Mouse (Mus musculus) left cerebral cortex, adult 9 months (tissue): ENCODE measurements around the gene Unc119.

Source experiments
- DNase-seq, 2 experiments: peaks; one replicate each; pipeline ENCODE4 v3.0.0; 2022; ENCODE audit warnings: low spot score in 2 of 2

Gene Unc119

GRCm38 (mm10) chr11:78344328-78344889 is 1.1 kb downstream of the Unc119 start:
- no peak for DNase-seq

GRCm38 (mm10) chr11:78344890-78345715 is 1.8 kb downstream of the Unc119 start:
- DNase-seq, result no peak

GRCm38 (mm10) chr11:78345801-78346200 is 2.5 kb downstream of the Unc119 start:
- no peak for DNase-seq

- DNase-seq, result no peak
These were observed 3.2 kb downstream of the Unc119 start for GRCm38 (mm10) chr11:78346326-78347069.

GRCm38 (mm10) chr11:78347070-78347754 is 3.9 kb downstream of the Unc119 start:
- DNase-seq, result peak in 1 of 2 experiments; percentile 79

GRCm38 (mm10) chr11:78347908-78348307 is 4.6 kb downstream of the Unc119 start:
- DNase-seq, result no peak

- no peak for DNase-seq
These were observed 5.2 kb downstream of the Unc119 start for GRCm38 (mm10) chr11:78348474-78348873.

- no peak for DNase-seq
These were observed 6.4 kb downstream of the Unc119 start for GRCm38 (mm10) chr11:78349441-78350358.

GRCm38 (mm10) chr11:78353081-78353480 is 9.8 kb downstream of the Unc119 start:
- DNase-seq, result no peak

GRCm38 (mm10) chr11:78354905-78355304 is 11.6 kb downstream of the Unc119 start:
- no peak for DNase-seq

GRCm38 (mm10) chr11:78355471-78356238 is 12.4 kb downstream of the Unc119 start:
- peak in 1 of 2 experiments; percentile 57 for DNase-seq

GRCm38 (mm10) chr11:78358330-78359007 is 15.2 kb downstream of the Unc119 start:
- DNase-seq, result no peak

- peak in 1 of 2 experiments; percentile 81 for DNase-seq
These were observed 17.0 kb downstream of the Unc119 start for GRCm38 (mm10) chr11:78360125-78360788.

- DNase-seq, result no peak
These were observed 17.5 kb downstream of the Unc119 start for GRCm38 (mm10) chr11:78360789-78361131.

- no peak for DNase-seq
These were observed 20.2 kb downstream of the Unc119 start for GRCm38 (mm10) chr11:78363309-78364007.

- DNase-seq, result no peak
These were observed 20.8 kb downstream of the Unc119 start for GRCm38 (mm10) chr11:78364103-78364502.

GRCm38 (mm10) chr11:78367456-78368225 is 24.4 kb downstream of the Unc119 start:
- DNase-seq, result no peak

GRCm38 (mm10) chr11:78370389-78370788 is 27.1 kb downstream of the Unc119 start:
- DNase-seq, result no peak
